Mouse (Mus musculus): Measurements from ENCODE around the gene Kirrel3.

Gene Kirrel3

GRCm38 (mm10) chr9:34752076-34752800 is 266.5 kb downstream of the Kirrel3 start:
- no peak for DNase-seq (ENCODE audit: low spot score in 2 of 2)

GRCm38 (mm10) chr9:34752801-34753170 is 267.1 kb downstream of the Kirrel3 start:
- DNase-seq (ENCODE audit: low spot score in 2 of 2) = peak; percentile 39 to 70

- DNase-seq (ENCODE audit: low spot score in 2 of 2) = no peak
Measured at GRCm38 (mm10) chr9:34753891-34754290, 268.2 kb downstream of the Kirrel3 start.

- DNase-seq (ENCODE audit: low spot score in 2 of 2) = no peak
Measured at GRCm38 (mm10) chr9:34754523-34755097, 268.9 kb downstream of the Kirrel3 start.

GRCm38 (mm10) chr9:34756055-34756454 is 270.4 kb downstream of the Kirrel3 start:
- no peak for DNase-seq (ENCODE audit: low spot score in 2 of 2)

GRCm38 (mm10) chr9:34758925-34759324 is 273.2 kb downstream of the Kirrel3 start:
- DNase-seq (ENCODE audit: low spot score in 2 of 2) = no peak

- DNase-seq (ENCODE audit: low spot score in 2 of 2) = no peak
Measured at GRCm38 (mm10) chr9:34760521-34760920, 274.8 kb downstream of the Kirrel3 start.

GRCm38 (mm10) chr9:34766792-34767623 is 281.3 kb downstream of the Kirrel3 start:
- no peak for DNase-seq (ENCODE audit: low spot score in 2 of 2)

- DNase-seq (ENCODE audit: low spot score in 2 of 2) = no peak
Measured at GRCm38 (mm10) chr9:34768961-34769360, 283.3 kb downstream of the Kirrel3 start.

GRCm38 (mm10) chr9:34770951-34771350 is 285.3 kb downstream of the Kirrel3 start:
- no peak for DNase-seq (ENCODE audit: low spot score in 2 of 2)

- DNase-seq (ENCODE audit: low spot score in 2 of 2) = no peak
Measured at GRCm38 (mm10) chr9:34771401-34771800, 285.7 kb downstream of the Kirrel3 start.

GRCm38 (mm10) chr9:34772022-34772437 is 286.3 kb downstream of the Kirrel3 start:
- DNase-seq (ENCODE audit: low spot score in 2 of 2) = no peak

GRCm38 (mm10) chr9:34781356-34781755 is 295.7 kb downstream of the Kirrel3 start:
- no peak for DNase-seq (ENCODE audit: low spot score in 2 of 2)

- no peak for DNase-seq (ENCODE audit: low spot score in 2 of 2)
Measured at GRCm38 (mm10) chr9:34787915-34788314, 302.2 kb downstream of the Kirrel3 start.

GRCm38 (mm10) chr9:34795226-34795625 is 309.5 kb downstream of the Kirrel3 start:
- DNase-seq (ENCODE audit: low spot score in 2 of 2) = no peak

GRCm38 (mm10) chr9:34797688-34798339 is 312.1 kb downstream of the Kirrel3 start:
- no peak for DNase-seq (ENCODE audit: low spot score in 2 of 2)

GRCm38 (mm10) chr9:34801662-34802061 is 316.0 kb downstream of the Kirrel3 start:
- DNase-seq (ENCODE audit: low spot score in 2 of 2) = no peak

GRCm38 (mm10) chr9:34806854-34807253 is 321.2 kb downstream of the Kirrel3 start:
- no peak for DNase-seq (ENCODE audit: low spot score in 2 of 2)

GRCm38 (mm10) chr9:34809993-34810513 is 324.4 kb downstream of the Kirrel3 start:
- no peak for DNase-seq (ENCODE audit: low spot score in 2 of 2)

GRCm38 (mm10) chr9:34818325-34818976 is 332.8 kb downstream of the Kirrel3 start:
- no peak for DNase-seq (ENCODE audit: low spot score in 2 of 2)

- DNase-seq (ENCODE audit: low spot score in 2 of 2) = no peak
Measured at GRCm38 (mm10) chr9:34824358-34825088, 338.8 kb downstream of the Kirrel3 start.

Measured in frontal cortex, postnatal 14 days (tissue).